Mouse (Mus musculus) skeletal muscle tissue, adult 2 months (tissue): ENCODE results near the gene Zfp672.

Experiments
- DNase-seq: peaks from one replicate; pipeline ENCODE4 v3.0.0-alpha.2; 2012; ENCODE audit warnings: low read depth, low spot score

The Zfp672 gene

DNA sequence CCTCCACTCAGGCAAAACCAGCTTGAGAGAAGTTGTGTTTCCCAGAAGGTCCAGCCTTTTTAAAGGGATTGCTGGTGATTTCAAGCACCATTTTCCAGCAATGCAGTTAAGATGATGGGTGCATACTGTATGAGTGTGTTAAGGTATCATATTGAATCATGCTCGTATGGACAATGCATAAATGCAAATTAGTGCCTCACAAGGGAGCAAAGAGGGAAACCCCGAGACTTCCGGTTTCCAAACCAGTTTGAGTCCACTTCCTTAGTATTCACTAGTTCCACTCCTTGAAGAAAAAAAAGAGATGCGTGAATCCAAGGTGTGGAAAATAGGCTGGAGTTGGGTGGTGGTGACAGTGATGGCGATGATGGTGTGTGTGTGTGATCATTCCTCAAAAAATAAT lies 47.6 kb downstream of the Zfp672 start:
- DNase-seq, result no peak

- DNase-seq, result no peak
These were observed 48.1 kb downstream of the Zfp672 start for GRCm38 (mm10) chr11:58281970-58282496.

DNA sequence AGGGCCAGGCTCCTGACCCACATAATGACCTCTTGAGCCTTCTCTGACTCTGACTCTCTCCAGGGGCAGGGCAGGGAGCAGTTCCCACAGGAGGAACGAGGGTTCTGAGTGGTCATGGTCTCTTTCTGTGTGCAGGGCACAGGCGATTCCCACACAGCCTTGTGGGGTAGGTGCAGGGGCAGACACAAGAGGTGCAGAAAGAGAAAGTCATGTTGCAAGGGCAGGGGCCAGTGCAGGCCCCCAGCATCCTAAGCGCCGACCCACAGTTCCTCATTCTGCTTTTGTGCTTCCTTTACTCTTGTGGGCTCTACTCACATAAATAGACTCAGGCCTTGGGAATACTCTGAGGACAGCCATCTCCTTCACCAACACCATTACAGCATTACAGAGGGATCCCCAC lies 54.4 kb downstream of the Zfp672 start:
- DNase-seq, result no peak

DNA sequence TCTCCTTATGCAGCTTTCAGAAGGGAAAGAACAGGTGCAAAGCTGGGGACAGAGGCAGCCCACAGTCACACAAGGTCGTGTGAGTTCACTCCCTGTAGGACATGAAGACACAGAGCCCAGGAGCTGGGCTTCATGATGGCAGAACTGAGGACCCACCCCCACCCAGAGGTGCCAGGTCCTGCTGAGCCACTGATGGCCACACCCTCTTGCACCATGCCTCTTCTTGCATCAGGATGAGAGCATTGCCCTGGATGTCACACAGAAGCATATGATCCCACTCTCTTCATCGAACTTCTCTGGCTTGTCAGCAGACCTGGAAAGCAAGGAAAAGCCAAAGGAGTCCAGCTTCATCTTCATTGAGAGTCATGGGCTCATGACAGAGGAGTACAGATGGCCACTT lies 55.6 kb downstream of the Zfp672 start, which contains the start of gene 4930438A08Rik:
TSS of gene 4930438A08Rik (plus strand) at position 228 of the 400 bp plus-strand sequence.
- DNase-seq, result no peak

DNA sequence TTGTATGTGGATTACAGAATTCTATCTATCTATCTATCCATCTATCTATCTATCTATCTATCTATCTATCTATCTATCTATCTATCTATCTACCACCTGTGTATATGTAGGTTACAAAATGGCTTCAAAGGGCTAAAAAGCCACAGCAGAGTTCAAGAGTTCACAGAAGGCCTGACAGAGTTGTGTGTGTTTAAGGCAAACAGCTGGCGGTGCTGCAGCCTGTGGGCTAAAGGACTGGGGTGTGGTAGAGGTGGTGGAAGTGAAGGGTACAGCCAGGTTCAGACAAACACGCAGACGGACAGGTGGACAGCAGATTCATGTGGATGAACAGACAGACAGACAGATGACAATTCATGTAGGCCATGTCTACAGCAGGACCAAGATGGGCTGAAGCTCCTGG lies 61.9 kb downstream of the Zfp672 start:
- no peak for DNase-seq
